Mouse (Mus musculus) forebrain, postnatal 0 days (tissue): Measurements from ENCODE around the gene D330045A20Rik. TPM values are rescaled to one million over a fixed set of nuclear protein-coding genes. Genes with fewer than 3 reads are reported as not detected.

Experiments
- ATAC-seq: fragments of 200-750 bp; cut with Nextera tagmentation; 2 replicates; pipeline ENCODE4 v1.8.0; 2017; ENCODE audit warnings: mild to moderate bottlenecking, moderate library complexity
- DNase-seq: peaks from one replicate; pipeline ENCODE4 v3.0.0-alpha.2; 2015
- H3K27ac ChIP-seq: fragments of 300-500 bp; sonication (generic); 2 replicates; pipeline ENCODE4 v1.5.1; 2014; ENCODE audit warnings: low read depth, mild to moderate bottlenecking, antibody characterized with exemption, low read length, moderate library complexity, mixed read lengths
- H3K27me3 ChIP-seq: fragments of 300-500 bp; sonication (generic); 2 replicates; pipeline ENCODE4 v1.6.1; 2014; ENCODE audit warnings: mild to moderate bottlenecking, low read length, mixed read lengths; ENCODE audit not compliant: insufficient read depth
- H3K36me3 ChIP-seq: fragments of 300-500 bp; sonication (generic); 2 replicates; pipeline ENCODE4 v1.6.1; 2014; ENCODE audit warnings: mild to moderate bottlenecking, moderate library complexity; ENCODE audit not compliant: insufficient read depth
- H3K4me1 ChIP-seq: fragments of 300-500 bp; sonication (generic); 2 replicates; pipeline ENCODE4 v1.6.1; 2014; ENCODE audit warnings: antibody characterized with exemption; ENCODE audit not compliant: insufficient read depth
- H3K4me2 ChIP-seq: fragments of 300-500 bp; sonication (generic); 2 replicates; pipeline ENCODE4 v1.6.1; 2014; ENCODE audit warnings: low read depth, mild to moderate bottlenecking, moderate library complexity
- H3K4me3 ChIP-seq: fragments of 300-500 bp; sonication (generic); 2 replicates; pipeline ENCODE4 v1.5.1; 2014; ENCODE audit warnings: low read depth, low read length, mixed read lengths
- H3K9ac ChIP-seq: fragments of 300-500 bp; sonication (generic); 2 replicates; pipeline ENCODE4 v1.6.1; 2014; ENCODE audit warnings: mild to moderate bottlenecking
- H3K9me3 ChIP-seq: fragments of 300-500 bp; sonication (generic); 2 replicates; pipeline ENCODE4 v1.6.1; 2016; ENCODE audit warnings: low read length
- CTCF ChIP-seq: sonication (generic); IDR thresholded peaks from 2 replicates; pipeline ENCODE4 v1.5.1; 2016; ENCODE audit warnings: antibody characterized with exemption, control low read depth, low read depth
- WGBS: fragments of 180-500 bp; shearing (Covaris S2); extraction: QIAGEN DNeasy Blood & Tissue Kit; methylation state at CpG from one replicate; pipeline ENCODE4 v1.1.7; 2014; 5-methylcytosine and 5-hydroxymethylcytosine counted together
- polyA plus RNA-seq: library from polyadenylated mRNA; unstranded; fragments of >200 nt; fragmentation: Nextera tagmentation; extraction: Ambion mirVana; gene quantifications from 2 replicates; pipeline ENCODE4 v1.2.1, GENCODE M21; 2015
- total RNA-seq: library from RNA; depleted of rRNA; stranded (reverse); fragments of >200 nt; gene quantifications from 2 replicates; pipeline ENCODE4 v1.2.3, GENCODE M21; 2014

The D330045A20Rik gene
- total and polyA plus RNA-seq, 2 experiments from 2014 or later: 1.3 to 1.8 TPM

DNA sequence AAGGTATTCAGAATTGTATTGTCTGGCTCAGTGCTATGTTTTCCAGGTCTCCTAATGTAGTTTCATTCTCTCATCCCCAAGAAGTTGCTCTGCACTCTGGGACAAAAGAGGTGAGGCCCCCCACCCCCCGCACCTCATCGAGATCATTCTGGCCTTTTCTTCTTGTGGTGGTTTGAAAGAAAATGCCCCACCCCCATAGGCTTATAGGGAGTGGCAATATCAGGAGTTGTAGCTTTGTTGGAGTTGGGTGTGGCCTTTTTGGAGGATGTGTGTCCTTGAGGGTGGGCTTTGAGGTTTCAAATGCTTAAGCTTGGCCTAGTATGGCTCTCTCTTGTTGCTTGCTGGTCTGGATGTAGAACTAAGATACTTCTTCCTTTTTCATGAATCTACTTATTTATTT, 36.0 kb downstream of the D330045A20Rik start:
- no peaks in the 10 kb centered on the region for H3K9me3 ChIP-seq
- no peak overlapping the region for H3K4me3 ChIP-seq
- H3K27me3 ChIP-seq: no peaks in the 10 kb centered on the region
- H3K27ac ChIP-seq: no peak overlapping the region
- H3K9ac ChIP-seq: no peak overlapping the region
- no peak for TF ChIP-seq CTCF
- H3K4me1 ChIP-seq: no peaks in the 10 kb centered on the region
- WGBS: 81% methylated on average over 2 of the region's 2 CpGs
- DNase-seq (no peak), ATAC-seq (no peak)
- no peak overlapping the region for H3K4me2 ChIP-seq
- no peaks in the 10 kb centered on the region for H3K36me3 ChIP-seq

DNA sequence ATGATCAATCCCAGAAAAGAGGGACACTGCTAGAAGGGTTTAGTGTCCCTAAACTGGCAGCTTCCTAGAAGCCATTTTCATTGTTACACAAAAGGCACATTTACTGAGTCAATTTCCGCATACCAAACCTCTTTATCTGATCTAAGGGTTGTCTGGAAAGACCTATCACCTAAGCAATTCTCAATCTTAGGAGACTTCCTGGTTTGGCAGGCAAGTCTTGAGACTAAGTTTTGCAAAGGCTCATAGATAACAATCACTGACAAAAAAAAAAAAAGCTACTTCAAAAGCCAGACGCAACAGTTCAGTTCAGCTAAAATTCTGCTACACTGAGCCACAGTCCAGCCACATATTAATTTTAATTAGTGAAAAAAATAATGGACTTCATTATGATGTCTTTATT, 39.1 kb downstream of the D330045A20Rik start:
- TF ChIP-seq CTCF: no peak
- DNase-seq: no peak
- H3K27ac ChIP-seq: no peak overlapping the region
- H3K9ac ChIP-seq: no peak overlapping the region
- no peak for ATAC-seq
- 83% methylated on average over 2 of the region's 2 CpGs for WGBS
- H3K27me3 ChIP-seq: no peaks in the 10 kb centered on the region
- no peak overlapping the region for H3K4me2 ChIP-seq
- H3K9me3 ChIP-seq: no peaks in the 10 kb centered on the region
- H3K4me1 ChIP-seq: no peaks in the 10 kb centered on the region
- no peak overlapping the region for H3K4me3 ChIP-seq
- no peaks in the 10 kb centered on the region for H3K36me3 ChIP-seq

DNA sequence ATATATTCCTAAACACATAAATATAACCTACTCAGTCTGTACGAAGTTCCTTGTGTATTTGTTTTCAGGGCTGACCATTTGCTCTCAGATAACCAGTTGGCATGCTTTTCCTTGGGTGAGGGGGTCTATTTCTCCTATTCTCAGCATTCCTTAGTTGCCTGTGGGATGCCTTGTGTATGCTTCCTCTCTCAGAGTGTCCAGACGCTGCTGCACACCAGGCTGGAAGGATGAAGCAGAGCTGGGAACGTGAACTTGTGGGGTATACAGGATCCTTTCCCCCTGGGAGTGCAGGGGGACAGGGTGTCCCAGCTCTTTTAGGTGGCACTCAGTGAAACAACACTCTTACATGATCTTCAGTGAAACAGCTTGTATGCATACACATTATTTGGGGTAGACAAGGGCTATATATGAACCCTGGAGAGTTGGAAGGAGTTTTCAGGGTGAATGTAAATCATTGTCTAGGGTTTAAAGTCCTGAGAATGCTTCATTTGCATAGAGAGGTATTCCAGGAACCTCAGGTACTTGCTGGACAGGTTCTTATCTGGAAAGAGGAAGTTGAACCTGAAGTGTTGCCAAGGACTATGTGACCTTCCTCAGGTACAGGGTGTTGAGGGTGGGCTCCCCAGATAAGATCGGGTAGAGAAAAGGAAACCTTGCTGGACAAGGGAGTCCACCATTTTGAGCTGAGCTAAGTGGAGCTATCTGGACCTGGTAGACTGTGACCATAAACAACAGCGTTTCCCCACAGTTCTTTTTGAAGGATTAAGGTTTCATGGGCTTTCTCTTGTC, 44.3 kb downstream of the D330045A20Rik start:
- no peaks in the 10 kb centered on the region for H3K9me3 ChIP-seq
- TF ChIP-seq CTCF: no peak
- H3K27ac ChIP-seq: no peak overlapping the region
- H3K4me3 ChIP-seq: no peak overlapping the region
- 62% methylated on average over 5 of the region's 5 CpGs for WGBS
- DNase-seq (no peak), ATAC-seq (no peak)
- H3K9ac ChIP-seq: no peak overlapping the region
- H3K36me3 ChIP-seq: no peaks in the 10 kb centered on the region
- H3K4me2 ChIP-seq: no peak overlapping the region
- H3K4me1 ChIP-seq: no peaks in the 10 kb centered on the region
- H3K27me3 ChIP-seq: no peaks in the 10 kb centered on the region

DNA sequence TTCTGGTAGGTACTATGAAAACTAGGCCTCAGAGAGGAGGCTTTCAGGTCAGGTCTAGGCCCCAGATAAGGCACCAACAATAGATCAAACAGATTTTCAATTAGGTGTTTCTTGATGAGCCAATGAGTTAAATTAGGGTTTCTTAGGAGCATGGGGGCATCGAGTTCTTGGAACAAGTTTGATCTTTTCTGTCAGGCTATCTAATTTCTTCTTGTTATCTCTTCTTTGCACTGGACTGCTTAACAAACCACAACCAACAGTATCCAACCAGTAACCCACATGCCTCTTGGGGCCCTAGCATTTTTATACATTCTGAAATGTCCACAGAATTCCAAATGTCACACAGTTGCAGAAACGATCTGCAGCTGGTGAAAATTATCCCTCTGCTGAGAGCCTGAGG, 45.6 kb downstream of the D330045A20Rik start:
- ATAC-seq: no peak
- H3K4me2 ChIP-seq: no peak overlapping the region
- 91% methylated on average over 2 of the region's 2 CpGs for WGBS

DNA sequence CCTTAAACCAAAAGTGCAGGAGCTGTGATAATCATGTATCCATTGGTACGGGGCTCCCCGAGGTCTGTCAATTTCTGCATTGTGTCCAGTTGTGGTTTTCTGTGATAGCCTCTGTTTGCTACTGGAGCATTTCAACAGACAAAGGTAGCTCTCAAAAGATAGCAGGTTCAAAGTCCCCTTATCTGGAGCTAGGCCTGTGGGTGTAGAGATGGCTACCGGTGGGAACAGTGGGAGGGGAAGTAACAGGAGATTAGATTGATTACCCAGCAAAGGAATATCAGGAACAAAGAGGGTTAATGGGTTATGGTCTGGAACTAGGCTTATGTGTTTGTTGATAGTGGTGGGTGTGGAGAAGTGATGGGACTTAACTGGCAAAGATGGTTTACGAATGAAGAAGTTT, 46.8 kb downstream of the D330045A20Rik start:
- no peak for ATAC-seq
- Histone ChIP-seq H3K27ac (no peak overlapping the region), H3K4me3 (no peak overlapping the region), H3K9ac (no peak overlapping the region), H3K4me1 (no peaks in the 10 kb centered on the region), H3K4me2 (no peak overlapping the region), H3K27me3 (no peaks in the 10 kb centered on the region), H3K36me3 (no peaks in the 10 kb centered on the region), H3K9me3 (no peaks in the 10 kb centered on the region)
- no peak for TF ChIP-seq CTCF
- 89% methylated on average over 4 of the region's 4 CpGs for WGBS
- no peak for DNase-seq

More for the DNA sequence above, 45.6 kb downstream of the D330045A20Rik start:
- no peaks in the 10 kb centered on the region for H3K4me1 ChIP-seq
- TF ChIP-seq CTCF: no peak
- H3K36me3 ChIP-seq: no peaks in the 10 kb centered on the region
- no peak overlapping the region for H3K27ac ChIP-seq
- H3K27me3 ChIP-seq: no peaks in the 10 kb centered on the region
- no peak for DNase-seq
- H3K9me3 ChIP-seq: no peaks in the 10 kb centered on the region
- H3K9ac ChIP-seq: no peak overlapping the region
- H3K4me3 ChIP-seq: no peak overlapping the region

DNA sequence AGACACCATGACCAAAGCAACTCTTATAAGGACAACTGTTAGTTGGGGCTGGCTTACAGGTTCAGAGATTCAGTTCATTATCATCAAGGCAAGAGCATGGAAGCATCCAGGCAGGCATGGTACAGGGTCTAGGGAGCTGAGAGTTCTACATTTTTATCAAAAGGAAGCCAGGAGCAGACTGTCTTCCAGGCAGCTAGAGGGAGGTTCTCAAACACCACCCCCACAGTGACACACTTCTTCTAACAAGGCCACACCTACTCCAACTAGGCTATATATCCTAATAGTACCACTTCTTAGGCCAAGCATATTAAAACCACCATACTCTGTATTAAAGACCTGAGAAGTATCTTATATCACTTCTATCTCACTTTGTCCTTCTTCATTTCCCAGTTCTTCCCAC, 49.5 kb downstream of the D330045A20Rik start:
- no peaks in the 10 kb centered on the region for H3K36me3 ChIP-seq
- H3K27ac ChIP-seq: no peak overlapping the region
- no peak for ATAC-seq
- no peak for DNase-seq
- H3K4me2 ChIP-seq: no peak overlapping the region
- TF ChIP-seq CTCF: no peak
- no peaks in the 10 kb centered on the region for H3K4me1 ChIP-seq
- no peak overlapping the region for H3K9ac ChIP-seq
- H3K27me3 ChIP-seq: no peaks in the 10 kb centered on the region
- no peak overlapping the region for H3K4me3 ChIP-seq
- no peaks in the 10 kb centered on the region for H3K9me3 ChIP-seq

DNA sequence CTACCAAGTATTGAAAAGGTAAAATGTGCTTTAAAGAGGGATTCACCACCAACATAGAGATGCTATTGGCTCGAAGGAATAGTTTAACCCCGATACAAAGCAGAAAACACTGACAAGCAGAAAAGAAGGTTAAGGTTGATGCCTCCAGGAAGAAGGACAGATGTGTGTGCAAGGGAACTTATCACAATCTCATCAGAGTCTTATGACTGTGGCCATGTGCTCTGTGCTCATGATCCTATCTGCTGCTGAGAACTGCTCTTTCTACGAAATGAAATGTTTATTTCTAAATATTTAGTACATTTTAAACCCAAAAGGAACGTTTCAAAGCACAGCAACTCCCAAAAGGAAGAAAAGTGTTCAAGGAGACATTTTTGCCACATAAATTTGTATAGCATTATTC, 52.1 kb downstream of the D330045A20Rik start:
- no peaks in the 10 kb centered on the region for H3K4me1 ChIP-seq
- ATAC-seq (no peak), DNase-seq (no peak)
- no peaks in the 10 kb centered on the region for H3K9me3 ChIP-seq
- H3K9ac ChIP-seq: no peak overlapping the region
- H3K27me3 ChIP-seq: no peaks in the 10 kb centered on the region
- H3K4me2 ChIP-seq: no peak overlapping the region
- no peak overlapping the region for H3K27ac ChIP-seq
- WGBS: 76% methylated on average over 4 of the region's 4 CpGs
- H3K36me3 ChIP-seq: no peaks in the 10 kb centered on the region
- no peak for TF ChIP-seq CTCF
- H3K4me3 ChIP-seq: no peak overlapping the region
